Mouse (Mus musculus) hindbrain, embryonic 16.5 days (tissue): ENCODE results near the gene Tsx. TPM values are rescaled to one million over a fixed set of nuclear protein-coding genes. Genes with fewer than 3 reads are reported as not detected.
A peak's percentile ranks its signal among the peaks of the same experiment; 100 is the strongest.
"Not testable (repeated sequence)": the region's sequence is repeated elsewhere in the genome, so short reads cannot be mapped to it uniquely, and the experiment has no call there.

Experiments used
- ATAC-seq: fragments of 200-750 bp; cut with Nextera tagmentation; 2 replicates; pipeline ENCODE4 v1.8.0; 2017; ENCODE audit warnings: moderate TSS enrichment, moderate library complexity
- H3K27ac ChIP-seq: fragments of 300-500 bp; sonication (generic); 2 replicates; pipeline ENCODE4 v1.5.1; 2014; ENCODE audit warnings: low read depth, mild to moderate bottlenecking, control low read depth, low read length, moderate library complexity
- H3K27me3 ChIP-seq: fragments of 300-500 bp; sonication (generic); replicated peaks from 2 replicates; pipeline ENCODE4 v1.6.1; 2014; ENCODE audit warnings: low read length; ENCODE audit not compliant: control insufficient read depth, insufficient read depth
- H3K36me3 ChIP-seq: fragments of 300-500 bp; sonication (generic); 2 replicates; pipeline ENCODE4 v1.6.1; 2014; ENCODE audit warnings: mild to moderate bottlenecking, low read length, moderate library complexity, mixed read lengths; ENCODE audit not compliant: control insufficient read depth, insufficient read depth
- H3K4me1 ChIP-seq: fragments of 300-500 bp; sonication (generic); 2 replicates; pipeline ENCODE4 v1.6.1; 2014; ENCODE audit warnings: low read depth, low read length; ENCODE audit not compliant: control insufficient read depth, insufficient read depth
- H3K4me2 ChIP-seq: fragments of 300-500 bp; sonication (generic); 2 replicates; pipeline ENCODE4 v1.6.1; 2014; ENCODE audit warnings: mild to moderate bottlenecking, low read length, control low read depth, moderate library complexity
- H3K4me3 ChIP-seq: fragments of 300-500 bp; sonication (generic); 2 replicates; pipeline ENCODE4 v1.5.1; 2014; ENCODE audit warnings: mild to moderate bottlenecking, low read length, control low read depth, moderate library complexity
- H3K9ac ChIP-seq: fragments of 300-500 bp; sonication (generic); 2 replicates; pipeline ENCODE4 v1.6.1; 2014; ENCODE audit warnings: low read depth, mild to moderate bottlenecking, control low read depth, low read length, moderate library complexity
- H3K9me3 ChIP-seq: fragments of 300-500 bp; sonication (generic); 2 replicates; pipeline ENCODE4 v1.6.1; 2014; ENCODE audit warnings: mild to moderate bottlenecking, low read length, moderate library complexity; ENCODE audit not compliant: control insufficient read depth
- WGBS: fragments of 180-500 bp; shearing (Covaris S2); extraction: QIAGEN DNeasy Blood & Tissue Kit; methylation state at CpG from one replicate; pipeline ENCODE4 v1.1.7; 2014; 5-methylcytosine and 5-hydroxymethylcytosine counted together
- polyA plus RNA-seq: library from polyadenylated mRNA; unstranded; fragments of >200 nt; fragmentation: Nextera tagmentation; extraction: Ambion mirVana; gene quantifications from 2 replicates; pipeline ENCODE4 v1.2.1, GENCODE M21; 2015

Tsx gene
- polyA plus RNA-seq, 1 experiment from 2014 or later = 0.20 TPM

DNA sequence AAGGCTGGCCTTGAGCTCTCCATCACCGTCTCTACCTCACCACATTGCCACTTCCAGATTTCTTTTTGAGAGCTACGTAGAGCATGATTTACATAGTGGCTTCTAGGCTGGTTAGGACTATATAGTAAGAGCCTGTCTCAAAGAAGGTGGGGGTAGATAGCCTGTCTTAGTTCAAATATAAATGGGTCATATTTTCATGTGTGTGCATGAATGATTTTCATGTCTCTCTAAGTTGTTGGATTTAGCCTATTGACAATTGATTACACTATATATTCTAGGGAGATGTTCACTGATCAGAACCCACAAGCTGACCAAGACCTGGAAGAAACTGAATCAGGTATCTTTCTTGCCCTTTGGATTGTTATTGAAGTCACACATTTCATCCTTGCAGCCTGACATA is 7.4 kb downstream of the Tsx start, which contains the start of gene Gm26992:
Gene Gm26992 (plus strand): TSS at position 301 of the 400 bp plus-strand sequence.
- H3K4me1 ChIP-seq = no peaks in the 10 kb centered on the region
- H3K27ac ChIP-seq = no peak within 1 kb of the TSS
- no peaks in the 10 kb centered on the region for H3K36me3 ChIP-seq
- H3K4me2 ChIP-seq = no peak within 1 kb of the TSS
- no peak within 1 kb of the TSS for H3K4me3 ChIP-seq
- H3K27me3 ChIP-seq = peaks cover 7% of the 10 kb centered on the region; the same call in 1 of the 2 replicates
- no peak for ATAC-seq
- WGBS = 95% methylated on average over 2 of the region's 2 CpGs
- H3K9ac ChIP-seq = no peak within 1 kb of the TSS
- no peaks in the 10 kb centered on the region for H3K9me3 ChIP-seq

DNA sequence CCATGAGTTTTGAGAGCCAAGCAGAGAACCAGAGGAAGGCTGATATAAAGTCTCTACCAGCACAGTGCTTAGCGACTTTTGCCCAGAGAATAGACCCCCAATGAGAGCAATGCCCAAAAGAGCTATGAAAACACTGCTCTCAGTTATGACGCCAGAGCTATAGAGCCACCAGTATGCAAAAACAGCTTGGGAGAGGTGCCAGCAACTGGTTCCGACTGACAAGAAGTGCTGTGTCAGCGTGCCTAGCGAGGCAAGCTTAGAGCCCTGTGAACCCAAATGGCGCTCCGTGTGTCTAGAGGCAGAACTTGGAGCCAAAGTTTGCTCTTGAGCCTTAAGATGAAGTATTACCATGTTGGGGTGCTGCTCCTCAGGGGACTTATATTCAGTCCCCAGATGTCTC is 13.4 kb downstream of the Tsx start:
- Histone ChIP-seq H3K4me3 (no peak overlapping the region), H3K4me1 (no peaks in the 10 kb centered on the region), H3K27ac (no peak overlapping the region), H3K4me2 (no peak overlapping the region), H3K27me3 (peaks cover 9% of the 10 kb centered on the region; the same call in 1 of the 2 replicates), H3K9me3 (no peaks in the 10 kb centered on the region), H3K9ac (no peak overlapping the region), H3K36me3 (no peaks in the 10 kb centered on the region)
- 76% methylated on average over 7 of the region's 7 CpGs for WGBS
- no peak for ATAC-seq

DNA sequence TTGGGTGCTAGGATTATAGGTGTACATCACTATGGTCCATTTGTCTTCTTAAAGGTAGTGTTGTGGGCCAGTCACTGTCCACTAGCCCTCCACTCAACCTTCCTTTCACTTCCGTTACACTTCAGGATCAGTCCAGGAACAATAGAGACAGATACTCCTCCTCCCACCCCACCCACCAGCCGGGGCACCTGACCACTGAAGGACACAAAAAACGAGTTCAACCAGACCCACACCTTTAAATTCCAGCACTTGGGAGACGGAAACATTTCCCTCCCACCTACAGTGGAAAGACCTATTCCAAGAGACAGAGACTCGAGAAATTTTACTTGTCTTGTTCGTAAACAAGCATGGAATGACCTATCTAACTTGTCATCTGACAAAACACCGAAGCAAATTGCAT is 18.0 kb downstream of the Tsx start:
- no peak for ATAC-seq
- H3K9me3 ChIP-seq = no peaks in the 10 kb centered on the region
- H3K9ac ChIP-seq = no peak overlapping the region
- no peak overlapping the region for H3K27ac ChIP-seq
- no peaks in the 10 kb centered on the region for H3K36me3 ChIP-seq
- no peak overlapping the region for H3K4me2 ChIP-seq
- peaks cover 6% of the 10 kb centered on the region for H3K27me3 ChIP-seq
- no peaks in the 10 kb centered on the region for H3K4me1 ChIP-seq
- 76% methylated on average over 7 of the region's 7 CpGs for WGBS
- H3K4me3 ChIP-seq = no peak overlapping the region

DNA sequence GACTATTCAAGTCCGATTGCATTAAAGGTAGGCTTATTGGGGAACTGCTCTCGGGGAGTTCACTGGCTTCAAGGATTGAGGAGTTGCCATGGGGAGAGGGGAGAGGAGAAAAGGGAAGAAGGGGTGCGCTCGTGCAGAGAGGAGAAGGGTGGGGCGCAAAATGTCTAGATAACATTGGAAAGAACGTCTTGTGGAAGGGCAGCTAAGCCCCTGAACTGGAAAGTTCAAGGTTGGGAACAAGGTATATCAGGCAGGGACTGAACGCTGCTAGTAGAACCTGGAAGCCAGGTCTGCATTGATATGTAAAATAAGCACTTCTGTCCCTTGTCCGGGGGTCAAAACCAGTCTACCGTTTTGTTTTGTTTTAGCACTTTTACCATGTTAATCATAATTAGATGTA is 23.8 kb downstream of the Tsx start:
- ATAC-seq = no peak
- no peaks in the 10 kb centered on the region for H3K4me1 ChIP-seq
- H3K27ac ChIP-seq = no peak overlapping the region
- no peak overlapping the region for H3K9ac ChIP-seq
- 16% methylated on average over 9 of the region's 9 CpGs for WGBS
- H3K9me3 ChIP-seq = no peaks in the 10 kb centered on the region
- H3K4me3 ChIP-seq = no peak overlapping the region
- no peak overlapping the region for H3K4me2 ChIP-seq
- H3K36me3 ChIP-seq = no peaks in the 10 kb centered on the region
- H3K27me3 ChIP-seq = peaks cover 9% of the 10 kb centered on the region

DNA sequence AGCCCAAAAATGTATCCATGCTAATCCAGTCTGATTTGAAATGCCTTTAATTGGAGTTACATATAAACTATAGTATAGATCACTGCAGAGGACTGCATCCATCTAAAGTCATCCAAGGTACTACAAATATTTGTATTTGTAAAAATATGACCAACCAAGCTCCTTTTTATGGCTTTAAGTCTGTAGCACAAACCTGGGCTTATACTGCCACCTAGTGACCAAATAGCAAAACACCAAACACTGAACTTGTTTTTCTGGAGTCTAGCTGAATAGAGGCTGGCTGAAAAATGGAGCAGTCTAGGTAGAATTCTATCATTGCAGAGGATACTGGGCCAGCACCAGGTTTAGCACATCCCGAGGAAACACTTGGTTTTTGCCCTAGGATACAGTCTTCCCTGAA is 26.5 kb downstream of the Tsx start:
- H3K4me2 ChIP-seq = no peak overlapping the region
- H3K27me3 ChIP-seq = peaks cover 10% of the 10 kb centered on the region
- H3K36me3 ChIP-seq = no peaks in the 10 kb centered on the region
- no peaks in the 10 kb centered on the region for H3K9me3 ChIP-seq
- H3K4me1 ChIP-seq = no peaks in the 10 kb centered on the region
- peak; percentile 24; the same call in 1 of the 2 replicates for ATAC-seq
- 0% methylated on average over 1 of the region's 1 CpGs for WGBS
- no peak overlapping the region for H3K4me3 ChIP-seq
- H3K9ac ChIP-seq = no peak overlapping the region
- H3K27ac ChIP-seq = no peak overlapping the region

DNA sequence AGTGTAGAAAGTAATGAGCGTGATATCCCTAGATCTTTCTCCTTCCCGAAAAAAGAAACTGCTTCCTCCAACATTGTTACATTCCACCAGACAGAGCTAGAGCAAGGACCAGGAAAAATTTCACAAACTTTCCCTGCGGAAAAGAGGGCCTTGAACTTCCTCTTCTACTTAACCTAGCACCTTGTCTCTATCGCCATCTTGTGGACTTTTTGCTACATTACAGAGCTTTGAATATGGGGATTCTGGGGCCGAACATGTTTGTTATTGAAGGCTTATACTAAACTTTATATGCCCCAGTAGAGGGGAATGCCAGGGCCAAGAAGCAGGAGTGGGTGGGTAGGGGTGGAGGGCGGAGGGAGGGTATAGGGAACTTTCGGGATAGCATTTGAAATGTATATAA is 29.5 kb downstream of the Tsx start:
- WGBS = 34% methylated on average over 7 of the region's 7 CpGs

DNA sequence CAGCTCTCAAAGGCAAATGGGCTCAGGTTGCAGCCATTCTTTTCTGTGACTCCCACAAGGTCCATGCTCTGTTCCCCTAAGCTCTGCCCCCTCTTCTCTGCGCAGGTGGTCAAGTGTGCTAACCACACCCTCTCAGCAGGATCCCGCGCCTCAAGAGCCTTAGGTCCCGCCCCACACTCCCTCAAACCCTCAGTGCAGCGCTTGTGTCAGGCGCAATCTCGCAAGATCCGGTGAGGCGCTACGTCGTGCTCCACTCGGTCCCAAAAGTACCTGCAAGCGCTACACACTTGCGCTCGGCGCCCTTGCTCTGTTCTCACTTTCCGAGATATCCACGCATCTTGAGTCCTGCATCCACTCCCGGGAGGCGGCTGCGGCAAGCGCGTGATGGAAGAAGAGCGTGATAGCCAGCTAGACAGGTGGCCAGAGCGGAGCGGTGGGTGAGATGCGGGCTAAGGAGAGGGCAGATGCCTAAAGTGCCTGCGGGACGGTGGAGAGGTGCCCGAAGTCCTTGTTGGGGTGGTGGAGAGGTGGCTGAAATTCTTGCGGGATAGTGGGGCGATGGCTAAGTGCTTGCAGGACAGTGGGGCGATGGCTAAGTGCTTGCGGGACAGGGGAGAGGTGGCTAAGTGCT is 33.4 kb downstream of the Tsx start:
- peak; percentile 68 for ATAC-seq
- Histone ChIP-seq H3K9me3 (no peaks in the 10 kb centered on the region), H3K9ac (peak overlapping the region; percentile 44; the same call in 1 of the 2 replicates), H3K36me3 (no peaks in the 10 kb centered on the region), H3K4me3 (peak overlapping the region; percentile 42), H3K27ac (no peak overlapping the region), H3K27me3 (peaks cover 14% of the 10 kb centered on the region), H3K4me2 (peak overlapping the region; percentile 85), H3K4me1 (no peaks in the 10 kb centered on the region)
- 7% methylated on average over 32 of the region's 34 CpGs for WGBS

More for the DNA sequence above, 29.5 kb downstream of the Tsx start:
- Histone ChIP-seq H3K27ac (no peak overlapping the region), H3K9me3 (no peaks in the 10 kb centered on the region), H3K9ac (no peak overlapping the region), H3K36me3 (no peaks in the 10 kb centered on the region), H3K4me1 (no peaks in the 10 kb centered on the region), H3K4me3 (no peak overlapping the region), H3K27me3 (peaks cover 24% of the 10 kb centered on the region), H3K4me2 (no peak overlapping the region)
- ATAC-seq = no peak

DNA sequence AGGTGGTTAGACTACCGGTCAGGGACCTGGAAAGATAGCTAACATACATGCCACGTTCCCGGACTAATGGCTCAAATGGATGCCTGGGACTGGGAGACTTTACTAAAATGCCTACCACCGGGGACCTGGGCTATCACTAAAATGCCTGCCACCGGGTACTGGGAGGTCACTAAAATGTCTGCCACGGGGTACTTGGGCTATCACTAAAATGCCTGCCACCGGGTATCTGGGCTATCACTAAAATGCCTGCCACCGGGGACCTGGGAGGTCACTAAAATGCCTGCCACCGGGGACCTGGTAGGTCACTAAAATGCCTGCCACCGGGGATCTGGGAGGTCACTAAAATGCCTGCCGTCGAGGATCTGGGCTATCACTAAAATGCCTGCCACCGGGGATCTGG is 34.2 kb downstream of the Tsx start:
- WGBS = 61% methylated on average over 9 of the region's 13 CpGs
- not testable (repeated sequence) for H3K9me3 ChIP-seq, ATAC-seq, H3K36me3 ChIP-seq, H3K27ac ChIP-seq, H3K9ac ChIP-seq, H3K4me1 ChIP-seq
- Histone ChIP-seq H3K27me3 (peaks cover 14% of the 10 kb centered on the region), H3K4me2 (peak overlapping the region; percentile 85), H3K4me3 (peak overlapping the region; percentile 42; the same call in 1 of the 2 replicates)

DNA sequence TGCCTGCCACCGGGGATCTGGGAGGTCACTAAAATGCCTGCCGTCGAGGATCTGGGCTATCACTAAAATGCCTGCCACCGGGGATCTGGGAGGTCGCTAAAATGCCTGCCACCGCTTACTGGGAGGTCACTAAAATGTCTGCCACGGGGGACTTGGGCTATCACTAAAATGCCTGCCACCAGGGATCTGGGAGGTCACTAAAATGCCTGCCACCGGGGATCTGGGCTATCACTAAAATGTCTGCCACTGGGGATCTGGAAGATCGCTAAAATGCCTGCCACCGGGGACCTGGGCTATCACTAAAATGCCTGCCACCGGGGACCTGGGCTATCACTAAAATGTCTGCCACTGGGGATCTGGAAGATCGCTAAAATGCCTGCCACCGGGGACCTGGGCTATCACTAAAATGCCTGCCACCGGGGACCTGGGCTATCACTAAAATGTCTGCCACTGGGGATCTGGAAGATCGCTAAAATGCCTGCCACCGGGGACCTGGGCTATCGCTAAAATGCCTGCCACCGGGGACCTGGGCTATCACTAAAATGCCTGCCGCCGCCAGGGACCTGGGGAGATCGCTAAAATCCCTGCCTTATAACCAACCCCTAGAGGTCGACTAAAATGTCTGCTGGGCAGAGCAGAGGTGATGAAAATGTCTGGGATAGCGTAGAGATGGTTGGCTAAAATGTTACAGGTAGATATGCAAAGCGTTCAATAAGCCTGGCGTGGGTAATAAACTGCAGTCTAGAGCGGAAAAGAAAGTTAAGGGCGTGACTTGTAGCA is 34.9 kb downstream of the Tsx start:
- H3K4me1 ChIP-seq, H3K27ac ChIP-seq, H3K9me3 ChIP-seq, ATAC-seq, H3K9ac ChIP-seq, H3K4me2 ChIP-seq, H3K4me3 ChIP-seq, H3K36me3 ChIP-seq: not testable (repeated sequence)
- WGBS = 83% methylated on average over 14 of the region's 27 CpGs
- H3K27me3 ChIP-seq = peaks cover 14% of the 10 kb centered on the region
